Mouse (Mus musculus) heart, embryonic 14.5 days (tissue): ENCODE data around the gene Zp2. TPM values are rescaled to one million over a fixed set of nuclear protein-coding genes. Genes with fewer than 3 reads are reported as not detected.

Source experiments
- ATAC-seq: fragments of 200-750 bp; cut with Nextera tagmentation; 2 replicates; pipeline ENCODE4 v1.8.0; 2017; ENCODE audit warnings: low read depth, moderate TSS enrichment; ENCODE audit not compliant: insufficient number of reproducible peaks, insufficient read depth, low FRiP score
- H3K27ac ChIP-seq, 2 experiments: fragments of 200-500 bp in 1 of 2; fragments of 300-500 bp in 1 of 2; sonication (generic) in 1 of 2; replicated peaks in 1 of 2; 2 replicates each; pipeline ENCODE4 v1.5.1; 2012 to 2014; ENCODE audit warnings: low read depth in 2 of 2, low read length in 2 of 2, control low read depth in 1 of 2, mild to moderate bottlenecking in 1 of 2, mixed read lengths in 1 of 2; ENCODE audit not compliant: control insufficient read depth in 1 of 2, insufficient read depth in 1 of 2
- H3K27me3 ChIP-seq: fragments of 300-500 bp; sonication (generic); 2 replicates; pipeline ENCODE4 v1.6.1; 2014; ENCODE audit warnings: mild to moderate bottlenecking, low read length, control low read depth; ENCODE audit not compliant: control insufficient read depth, insufficient read depth
- H3K36me3 ChIP-seq: fragments of 300-500 bp; sonication (generic); 2 replicates; pipeline ENCODE4 v1.6.1; 2014; ENCODE audit warnings: mild to moderate bottlenecking, control low read depth, low read length, mixed read lengths; ENCODE audit not compliant: control insufficient read depth, insufficient read depth
- H3K4me1 ChIP-seq, 2 experiments: fragments of 200-500 bp in 1 of 2; fragments of 300-500 bp in 1 of 2; sonication (generic) in 1 of 2; 2 replicates each; pipeline ENCODE4 v1.6.1; 2012 to 2014; ENCODE audit warnings: low read length in 2 of 2, control low read depth in 1 of 2, mixed read lengths in 1 of 2; ENCODE audit not compliant: control insufficient read depth in 2 of 2, insufficient read depth in 2 of 2
- H3K4me2 ChIP-seq: fragments of 300-500 bp; sonication (generic); 2 replicates; pipeline ENCODE4 v1.6.1; 2014; ENCODE audit warnings: mild to moderate bottlenecking, low read length
- H3K4me3 ChIP-seq, 2 experiments: fragments of 200-500 bp in 1 of 2; fragments of 300-500 bp in 1 of 2; sonication (generic) in 1 of 2; 2 replicates each; pipeline ENCODE4 v1.5.1; 2012 to 2014; ENCODE audit warnings: low read length in 2 of 2, mild to moderate bottlenecking in 2 of 2, control low read depth in 1 of 2, low read depth in 1 of 2, moderate library complexity in 1 of 2; ENCODE audit not compliant: control insufficient read depth in 1 of 2, insufficient read depth in 1 of 2
- H3K9ac ChIP-seq: fragments of 300-500 bp; sonication (generic); 2 replicates; pipeline ENCODE4 v1.6.1; 2014; ENCODE audit warnings: mild to moderate bottlenecking, low read length
- H3K9me3 ChIP-seq: fragments of 300-500 bp; sonication (generic); 2 replicates; pipeline ENCODE4 v1.6.1; 2016; ENCODE audit warnings: low read length, control low read depth; ENCODE audit not compliant: control insufficient read depth
- WGBS: fragments of 180-500 bp; shearing (Covaris S2); extraction: QIAGEN DNeasy Blood & Tissue Kit; methylation state at CpG from one replicate; pipeline ENCODE4 v1.1.7; 2014; 5-methylcytosine and 5-hydroxymethylcytosine counted together
- polyA plus RNA-seq: library from polyadenylated mRNA; unstranded; fragments of >200 nt; fragmentation: Nextera tagmentation; extraction: Ambion mirVana; gene quantifications from 2 replicates; pipeline ENCODE4 v1.2.1, GENCODE M21; 2014

Gene Zp2
- not detected in 2 replicates for polyA plus RNA-seq

DNA sequence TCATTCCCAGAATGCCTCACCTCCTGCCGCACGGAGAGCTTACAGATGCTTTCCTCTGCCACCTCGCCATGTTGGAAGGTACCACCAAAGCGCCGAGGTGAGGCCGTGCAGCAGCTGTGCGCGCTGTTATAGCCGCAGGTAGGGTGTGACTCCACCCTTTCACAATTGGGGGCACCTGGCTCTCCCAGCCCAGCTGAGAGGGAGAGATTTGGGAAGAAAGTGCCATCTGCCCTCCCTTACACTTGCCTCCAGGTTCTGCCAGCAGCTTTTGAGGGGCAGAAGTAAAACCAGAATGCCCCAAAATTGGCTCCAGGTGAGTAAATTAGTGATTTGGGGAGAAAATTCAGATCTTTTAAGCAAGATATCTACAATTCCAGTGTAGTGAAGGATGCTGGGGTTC, at the start of gene Zp2:
Gene Zp2 (minus strand): TSS at position 101 of the 400 bp plus-strand sequence.
- H3K9ac ChIP-seq, result no peak within 1 kb of the TSS
- H3K9me3 ChIP-seq, result no peaks in the 10 kb centered on the region
- H3K4me2 ChIP-seq, result no peak within 1 kb of the TSS
- H3K27me3 ChIP-seq, result no peaks in the 10 kb centered on the region
- no peak within 1 kb of the TSS for H3K4me3 ChIP-seq
- H3K36me3 ChIP-seq, result no peaks in the 10 kb centered on the region
- H3K4me1 ChIP-seq, result 0 out of 4 replicates have a peak, but pooled peaks cover 0 to 5% of the 10 kb centered on the region in 2 experiments
- H3K27ac ChIP-seq, result no peak within 1 kb of the TSS
- 68% methylated on average over 9 of the region's 9 CpGs for WGBS
- no peak for ATAC-seq

DNA sequence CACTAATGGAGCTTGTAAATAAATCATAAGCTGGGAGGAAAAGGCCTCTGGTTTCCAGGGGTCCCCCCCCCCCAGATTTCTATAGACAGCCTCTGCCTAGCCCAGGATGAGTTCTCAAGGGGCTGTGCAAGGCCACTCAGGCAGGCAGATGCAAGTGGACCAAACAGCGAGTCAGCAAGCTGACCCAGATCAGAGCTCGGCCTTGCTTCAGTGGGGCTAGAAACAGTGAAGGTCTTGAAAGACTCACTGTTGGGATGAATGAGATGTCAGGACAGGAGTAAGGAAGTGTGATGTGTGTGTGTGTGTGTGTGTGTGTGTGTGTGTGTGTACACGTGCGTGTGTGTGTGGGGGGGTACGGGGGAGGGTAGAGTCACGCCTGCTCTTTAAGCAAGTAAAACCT, 47.7 kb upstream of the Zp2 start:
- Histone ChIP-seq H3K4me1 (peaks cover 2 to 15% of the 10 kb centered on the region in 2 experiments; a peak in 3 of 4 replicates), H3K27ac (no peak overlapping the region), H3K27me3 (no peaks in the 10 kb centered on the region), H3K9me3 (no peaks in the 10 kb centered on the region), H3K4me3 (no peak overlapping the region), H3K4me2 (no peak overlapping the region), H3K9ac (no peak overlapping the region), H3K36me3 (no peaks in the 10 kb centered on the region)
- no peak for ATAC-seq
- 76% methylated on average over 6 of the region's 6 CpGs for WGBS

DNA sequence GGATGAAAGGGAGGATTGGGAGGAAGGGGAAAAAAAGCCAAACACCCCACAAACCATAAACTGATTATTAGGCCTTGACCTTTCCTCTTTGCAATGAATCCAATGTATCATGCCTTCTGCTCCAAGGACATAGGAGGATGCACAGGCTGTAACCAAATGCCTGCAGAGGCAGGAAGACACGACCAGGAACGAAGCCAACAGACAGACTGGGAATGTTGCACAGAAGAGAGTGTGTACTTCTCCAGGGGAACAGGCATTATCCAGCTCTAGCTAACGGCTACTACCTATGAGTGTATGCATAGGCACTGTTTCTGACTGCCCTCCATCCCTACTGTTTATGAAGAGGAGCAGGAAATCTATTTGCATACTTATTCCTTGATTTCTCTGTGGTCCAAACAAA, 47.1 kb upstream of the Zp2 start:
- WGBS, result 62% methylated on average over 3 of the region's 3 CpGs
- H3K9me3 ChIP-seq, result no peaks in the 10 kb centered on the region

DNA sequence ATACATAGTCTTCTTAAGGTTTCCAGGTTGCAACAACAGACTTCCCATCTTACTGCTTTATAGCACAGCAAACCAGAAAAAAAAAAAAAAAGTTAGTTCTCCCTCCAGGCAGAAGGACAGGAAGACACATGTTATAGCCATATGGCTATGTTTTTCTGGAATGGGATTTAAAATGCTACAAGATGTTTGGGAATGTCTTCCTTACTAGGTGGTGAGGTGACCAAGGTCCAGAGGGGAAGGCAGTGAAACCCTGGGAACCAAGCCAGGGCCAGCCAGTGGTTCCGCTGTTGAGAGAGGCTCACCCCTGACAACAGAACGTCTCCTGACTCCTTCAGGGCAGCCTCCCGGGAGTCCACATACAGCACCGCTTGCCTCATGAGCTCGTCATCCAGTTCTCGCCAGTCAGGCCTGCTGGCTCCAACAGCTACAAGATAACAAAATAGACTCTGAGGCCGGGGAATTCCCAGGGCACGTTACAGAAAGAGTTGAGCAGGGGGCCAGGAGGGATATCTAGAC, 45.1 kb upstream of the Zp2 start:
- H3K4me2 ChIP-seq, result no peak overlapping the region
- peak overlapping the region in 1 of 2 experiments; percentile 39; a peak in 2 of 4 replicates for H3K27ac ChIP-seq
- no peaks in the 10 kb centered on the region for H3K36me3 ChIP-seq
- WGBS, result 7% methylated on average over 8 of the region's 8 CpGs
- no peaks in the 10 kb centered on the region for H3K9me3 ChIP-seq
- H3K4me1 ChIP-seq, result peaks cover 2 to 15% of the 10 kb centered on the region in 2 experiments; a peak in 3 of 4 replicates
- ATAC-seq, result no peak
- H3K9ac ChIP-seq, result no peak overlapping the region
- H3K27me3 ChIP-seq, result no peaks in the 10 kb centered on the region
- H3K4me3 ChIP-seq, result no peak overlapping the region

More for the DNA sequence above, 47.1 kb upstream of the Zp2 start:
- H3K27me3 ChIP-seq, result no peaks in the 10 kb centered on the region
- H3K4me2 ChIP-seq, result no peak overlapping the region
- H3K9ac ChIP-seq, result no peak overlapping the region
- ATAC-seq, result no peak
- H3K36me3 ChIP-seq, result no peaks in the 10 kb centered on the region
- peaks cover 2 to 15% of the 10 kb centered on the region in 2 experiments; a peak in 3 of 4 replicates for H3K4me1 ChIP-seq
- no peak overlapping the region for H3K27ac ChIP-seq
- H3K4me3 ChIP-seq, result no peak overlapping the region

DNA sequence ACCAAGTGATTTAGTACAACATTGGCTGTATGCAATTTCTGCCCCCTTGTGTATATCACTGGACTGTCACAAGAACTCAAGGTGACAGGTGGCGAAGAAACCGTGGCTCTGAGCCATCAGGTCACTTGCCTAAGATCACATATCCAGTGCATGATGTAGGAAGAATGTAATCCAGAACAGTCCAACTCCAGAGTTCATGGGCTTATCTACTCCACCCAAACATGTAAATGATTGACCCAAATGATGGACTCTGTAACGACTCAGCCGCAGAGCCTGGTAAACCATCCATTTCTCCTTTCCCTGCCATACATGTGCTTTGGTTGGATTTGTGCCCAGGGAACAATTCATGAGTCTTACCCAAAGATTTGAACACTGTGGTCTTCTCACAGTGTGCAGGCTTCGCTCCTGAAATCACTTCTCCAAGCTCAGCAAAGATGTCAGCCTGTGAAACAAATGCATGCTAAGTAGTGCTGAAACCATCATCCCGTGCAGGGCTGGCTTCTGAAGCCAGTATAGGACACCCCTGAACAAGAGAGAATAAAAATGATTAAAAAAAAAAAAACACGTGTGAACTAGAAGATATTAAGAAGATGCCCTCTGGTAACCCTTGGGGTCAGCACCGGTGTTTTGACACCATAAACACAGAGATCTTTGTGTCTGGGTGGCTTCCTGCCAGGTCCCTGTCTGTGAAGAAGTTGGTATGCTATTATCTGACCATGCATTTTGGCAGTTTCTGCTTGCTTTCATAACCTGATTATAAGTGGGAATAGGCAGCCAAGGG, 44.5 kb upstream of the Zp2 start:
- H3K4me2 ChIP-seq, result no peak overlapping the region
- H3K36me3 ChIP-seq, result no peaks in the 10 kb centered on the region
- peaks cover 2 to 15% of the 10 kb centered on the region in 2 experiments; a peak in 3 of 4 replicates for H3K4me1 ChIP-seq
- ATAC-seq, result no peak
- no peaks in the 10 kb centered on the region for H3K9me3 ChIP-seq
- H3K4me3 ChIP-seq, result no peak overlapping the region
- no peaks in the 10 kb centered on the region for H3K27me3 ChIP-seq
- 58% methylated on average over 8 of the region's 8 CpGs for WGBS
- H3K27ac ChIP-seq, result no peak overlapping the region; a peak in 1 of 4 replicates
- H3K9ac ChIP-seq, result no peak overlapping the region

DNA sequence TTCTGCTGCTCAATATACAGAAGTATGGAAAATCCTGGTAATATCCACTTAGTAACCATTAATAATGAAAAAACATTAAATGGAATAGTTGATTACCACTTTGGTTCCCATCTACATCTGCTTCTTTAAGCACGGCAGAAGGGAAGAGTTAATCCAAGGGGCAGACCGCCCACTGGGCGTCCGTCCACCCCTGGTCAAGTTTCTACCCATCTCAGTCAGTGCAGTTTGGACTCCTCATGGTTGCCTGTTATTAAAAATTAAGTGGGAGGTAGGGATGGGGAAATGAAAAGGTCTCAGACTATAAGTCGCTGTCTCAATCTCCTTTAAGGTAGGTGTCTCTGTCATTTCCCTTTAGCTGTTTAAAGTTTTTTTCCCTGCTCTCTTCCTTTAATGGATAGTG, 43.9 kb upstream of the Zp2 start:
- no peaks in the 10 kb centered on the region for H3K27me3 ChIP-seq
- no peak overlapping the region for H3K4me3 ChIP-seq
- H3K36me3 ChIP-seq, result no peaks in the 10 kb centered on the region
- H3K27ac ChIP-seq, result no peak overlapping the region
- WGBS, result 85% methylated on average over 5 of the region's 5 CpGs
- no peak overlapping the region for H3K9ac ChIP-seq
- no peak for ATAC-seq
- H3K4me1 ChIP-seq, result peaks cover 2 to 15% of the 10 kb centered on the region in 2 experiments; a peak in 3 of 4 replicates
- no peaks in the 10 kb centered on the region for H3K9me3 ChIP-seq
- no peak overlapping the region for H3K4me2 ChIP-seq

DNA sequence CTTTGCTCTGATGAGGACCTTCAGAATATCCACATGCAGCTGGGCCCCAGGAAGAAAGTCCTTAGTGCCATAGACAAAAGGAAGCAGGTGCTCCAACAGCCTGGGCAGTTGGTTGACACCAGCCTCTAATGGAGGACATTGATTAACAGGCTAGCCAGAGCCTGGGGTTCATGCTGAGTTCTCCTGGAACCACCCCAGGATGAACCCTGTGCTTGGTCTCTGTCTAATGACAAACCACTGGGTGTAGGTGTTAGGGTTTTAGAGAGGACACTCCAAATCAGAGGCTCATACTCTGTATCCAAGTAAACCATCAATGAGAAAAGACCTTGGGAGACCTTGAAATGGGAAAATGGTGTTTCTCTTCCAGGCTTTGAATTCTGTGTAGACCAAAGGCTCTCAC, 37.8 kb upstream of the Zp2 start:
- H3K4me3 ChIP-seq, result no peak overlapping the region
- H3K27me3 ChIP-seq, result no peaks in the 10 kb centered on the region
- H3K4me1 ChIP-seq, result no peaks in the 10 kb centered on the region
- no peaks in the 10 kb centered on the region for H3K36me3 ChIP-seq
- H3K9me3 ChIP-seq, result no peaks in the 10 kb centered on the region
- H3K27ac ChIP-seq, result no peak overlapping the region
- H3K9ac ChIP-seq, result no peak overlapping the region
- ATAC-seq, result no peak
- no peak overlapping the region for H3K4me2 ChIP-seq
